Mouse (Mus musculus): ENCODE measurements around the gene Prmt2. TPM values are rescaled to one million over a fixed set of nuclear protein-coding genes. Genes with fewer than 3 reads are reported as not detected.

Prmt2 gene
- polyA plus RNA-seq, 1 experiment from 2014 or later, result 53.6 TPM

GRCm38 (mm10) chr10:76257719-76258390 lies 20.2 kb upstream of the Prmt2 start:
- 77% methylated on average over 12 of the region's 12 CpGs for WGBS

GRCm38 (mm10) chr10:76257231-76257630 lies 19.6 kb upstream of the Prmt2 start:
- Histone ChIP-seq H3K27ac (ENCODE audit: low read depth) (no peak overlapping the region), H3K4me2 (ENCODE audit: low read length) (no peak overlapping the region), H3K36me3 (ENCODE audit: control insufficient read depth, insufficient read depth, low read length) (no peaks in the 10 kb centered on the region), H3K4me3 (ENCODE audit: low read depth, low read length) (no peak overlapping the region), H3K9ac (ENCODE audit: low read length) (no peak overlapping the region), H3K9me3 (ENCODE audit: control insufficient read depth, low read length) (no peaks in the 10 kb centered on the region), H3K4me1 (replicated peaks; ENCODE audit: control insufficient read depth, insufficient read depth, low read length) (no peaks in the 10 kb centered on the region), H3K27me3 (replicated peaks; ENCODE audit: control insufficient read depth, insufficient read depth, low read length) (no peaks in the 10 kb centered on the region)
- DNase-seq (ENCODE audit: low spot score) (no peak), ATAC-seq (replicated peaks; ENCODE audit: low FRiP score, low TSS enrichment, low read depth) (no peak)
- WGBS, result 90% methylated on average over 7 of the region's 7 CpGs

More at GRCm38 (mm10) chr10:76257719-76258390, 20.2 kb upstream of the Prmt2 start:
- no peaks in the 10 kb centered on the region for H3K4me1 ChIP-seq (replicated peaks; ENCODE audit: control insufficient read depth, insufficient read depth, low read length)
- H3K27ac ChIP-seq (ENCODE audit: low read depth), result no peak overlapping the region
- H3K9ac ChIP-seq (ENCODE audit: low read length), result no peak overlapping the region
- no peaks in the 10 kb centered on the region for H3K36me3 ChIP-seq (ENCODE audit: control insufficient read depth, insufficient read depth, low read length)
- H3K9me3 ChIP-seq (ENCODE audit: control insufficient read depth, low read length), result no peaks in the 10 kb centered on the region
- DNase-seq (ENCODE audit: low spot score), result no peak
- no peak overlapping the region for H3K4me3 ChIP-seq (ENCODE audit: low read depth, low read length)
- ATAC-seq (replicated peaks; ENCODE audit: low FRiP score, low TSS enrichment, low read depth), result no peak
- no peaks in the 10 kb centered on the region for H3K27me3 ChIP-seq (replicated peaks; ENCODE audit: control insufficient read depth, insufficient read depth, low read length)
- H3K4me2 ChIP-seq (ENCODE audit: low read length), result no peak overlapping the region

GRCm38 (mm10) chr10:76255617-76256016 lies 18.0 kb upstream of the Prmt2 start:
- H3K36me3 ChIP-seq (ENCODE audit: control insufficient read depth, insufficient read depth, low read length), result no peaks in the 10 kb centered on the region
- no peaks in the 10 kb centered on the region for H3K9me3 ChIP-seq (ENCODE audit: control insufficient read depth, low read length)
- H3K4me2 ChIP-seq (ENCODE audit: low read length), result no peak overlapping the region
- H3K9ac ChIP-seq (ENCODE audit: low read length), result no peak overlapping the region
- DNase-seq (ENCODE audit: low spot score) (no peak), ATAC-seq (replicated peaks; ENCODE audit: low FRiP score, low TSS enrichment, low read depth) (no peak)
- H3K27ac ChIP-seq (ENCODE audit: low read depth), result no peak overlapping the region
- no peak overlapping the region for H3K4me3 ChIP-seq (ENCODE audit: low read depth, low read length)
- no peaks in the 10 kb centered on the region for H3K4me1 ChIP-seq (replicated peaks; ENCODE audit: control insufficient read depth, insufficient read depth, low read length)
- WGBS, result 73% methylated on average over 6 of the region's 6 CpGs
- H3K27me3 ChIP-seq (replicated peaks; ENCODE audit: control insufficient read depth, insufficient read depth, low read length), result no peaks in the 10 kb centered on the region

- no peak for ATAC-seq (replicated peaks; ENCODE audit: low FRiP score, low TSS enrichment, low read depth)
- Histone ChIP-seq H3K4me3 (ENCODE audit: low read depth, low read length) (no peak within 1 kb of the TSS), H3K27me3 (replicated peaks; ENCODE audit: control insufficient read depth, insufficient read depth, low read length) (no peaks in the 10 kb centered on the region), H3K9ac (ENCODE audit: low read length) (no peak within 1 kb of the TSS), H3K36me3 (ENCODE audit: control insufficient read depth, insufficient read depth, low read length) (no peaks in the 10 kb centered on the region), H3K9me3 (ENCODE audit: control insufficient read depth, low read length) (no peaks in the 10 kb centered on the region), H3K4me2 (ENCODE audit: low read length) (no peak within 1 kb of the TSS), H3K27ac (ENCODE audit: low read depth) (no peak within 1 kb of the TSS), H3K4me1 (replicated peaks; ENCODE audit: control insufficient read depth, insufficient read depth, low read length) (no peaks in the 10 kb centered on the region)
- 42% methylated on average over 4 of the region's 4 CpGs for WGBS
- no peak for DNase-seq (ENCODE audit: low spot score)
Observed at GRCm38 (mm10) chr10:76253536-76253935, 15.9 kb upstream of the Prmt2 start, which contains the start of gene S100b. S100b (plus strand) TSS chr10:76253853.

GRCm38 (mm10) chr10:76253079-76253478 lies 15.4 kb upstream of the Prmt2 start:
- Histone ChIP-seq H3K4me2 (ENCODE audit: low read length) (no peak overlapping the region), H3K9me3 (ENCODE audit: control insufficient read depth, low read length) (no peaks in the 10 kb centered on the region), H3K27me3 (replicated peaks; ENCODE audit: control insufficient read depth, insufficient read depth, low read length) (no peaks in the 10 kb centered on the region), H3K4me3 (ENCODE audit: low read depth, low read length) (no peak overlapping the region), H3K36me3 (ENCODE audit: control insufficient read depth, insufficient read depth, low read length) (no peaks in the 10 kb centered on the region), H3K27ac (ENCODE audit: low read depth) (no peak overlapping the region), H3K9ac (ENCODE audit: low read length) (no peak overlapping the region), H3K4me1 (replicated peaks; ENCODE audit: control insufficient read depth, insufficient read depth, low read length) (no peaks in the 10 kb centered on the region)
- no peak for DNase-seq (ENCODE audit: low spot score)
- no peak for ATAC-seq (replicated peaks; ENCODE audit: low FRiP score, low TSS enrichment, low read depth)
- WGBS, result 95% methylated on average over 1 of the region's 1 CpGs

- no peak overlapping the region for H3K4me2 ChIP-seq (ENCODE audit: low read length)
- H3K27ac ChIP-seq (ENCODE audit: low read depth), result no peak overlapping the region
- DNase-seq (ENCODE audit: low spot score) (no peak), ATAC-seq (replicated peaks; ENCODE audit: low FRiP score, low TSS enrichment, low read depth) (no peak)
- no peaks in the 10 kb centered on the region for H3K4me1 ChIP-seq (replicated peaks; ENCODE audit: control insufficient read depth, insufficient read depth, low read length)
- H3K9me3 ChIP-seq (ENCODE audit: control insufficient read depth, low read length), result no peaks in the 10 kb centered on the region
- WGBS, result 86% methylated on average over 7 of the region's 7 CpGs
- no peaks in the 10 kb centered on the region for H3K27me3 ChIP-seq (replicated peaks; ENCODE audit: control insufficient read depth, insufficient read depth, low read length)
- no peaks in the 10 kb centered on the region for H3K36me3 ChIP-seq (ENCODE audit: control insufficient read depth, insufficient read depth, low read length)
- H3K4me3 ChIP-seq (ENCODE audit: low read depth, low read length), result no peak overlapping the region
- H3K9ac ChIP-seq (ENCODE audit: low read length), result no peak overlapping the region
Observed at GRCm38 (mm10) chr10:76250870-76251269, 13.2 kb upstream of the Prmt2 start.

- DNase-seq (ENCODE audit: low spot score) (no peak), ATAC-seq (replicated peaks; ENCODE audit: low FRiP score, low TSS enrichment, low read depth) (no peak)
- Histone ChIP-seq H3K27ac (ENCODE audit: low read depth) (no peak overlapping the region), H3K9me3 (ENCODE audit: control insufficient read depth, low read length) (no peaks in the 10 kb centered on the region), H3K9ac (ENCODE audit: low read length) (no peak overlapping the region), H3K4me1 (replicated peaks; ENCODE audit: control insufficient read depth, insufficient read depth, low read length) (no peaks in the 10 kb centered on the region), H3K27me3 (replicated peaks; ENCODE audit: control insufficient read depth, insufficient read depth, low read length) (no peaks in the 10 kb centered on the region), H3K4me3 (ENCODE audit: low read depth, low read length) (no peak overlapping the region), H3K36me3 (ENCODE audit: control insufficient read depth, insufficient read depth, low read length) (no peaks in the 10 kb centered on the region), H3K4me2 (ENCODE audit: low read length) (no peak overlapping the region)
- 87% methylated on average over 5 of the region's 5 CpGs for WGBS
Observed at GRCm38 (mm10) chr10:76248647-76248968, 10.9 kb upstream of the Prmt2 start.

GRCm38 (mm10) chr10:76247960-76248646 lies 10.4 kb upstream of the Prmt2 start:
- no peak overlapping the region for H3K27ac ChIP-seq (ENCODE audit: low read depth)
- H3K4me2 ChIP-seq (ENCODE audit: low read length), result no peak overlapping the region
- H3K9me3 ChIP-seq (ENCODE audit: control insufficient read depth, low read length), result no peaks in the 10 kb centered on the region
- no peak for ATAC-seq (replicated peaks; ENCODE audit: low FRiP score, low TSS enrichment, low read depth)
- H3K27me3 ChIP-seq (replicated peaks; ENCODE audit: control insufficient read depth, insufficient read depth, low read length), result no peaks in the 10 kb centered on the region
- H3K4me1 ChIP-seq (replicated peaks; ENCODE audit: control insufficient read depth, insufficient read depth, low read length), result no peaks in the 10 kb centered on the region
- DNase-seq (ENCODE audit: low spot score), result no peak
- no peak overlapping the region for H3K4me3 ChIP-seq (ENCODE audit: low read depth, low read length)
- no peaks in the 10 kb centered on the region for H3K36me3 ChIP-seq (ENCODE audit: control insufficient read depth, insufficient read depth, low read length)
- 72% methylated on average over 21 of the region's 21 CpGs for WGBS
- H3K9ac ChIP-seq (ENCODE audit: low read length), result no peak overlapping the region

- Histone ChIP-seq H3K9me3 (ENCODE audit: control insufficient read depth, low read length) (no peaks in the 10 kb centered on the region), H3K27ac (ENCODE audit: low read depth) (no peak overlapping the region), H3K4me2 (ENCODE audit: low read length) (no peak overlapping the region), H3K4me1 (replicated peaks; ENCODE audit: control insufficient read depth, insufficient read depth, low read length) (no peaks in the 10 kb centered on the region), H3K9ac (ENCODE audit: low read length) (no peak overlapping the region), H3K36me3 (ENCODE audit: control insufficient read depth, insufficient read depth, low read length) (no peaks in the 10 kb centered on the region), H3K27me3 (replicated peaks; ENCODE audit: control insufficient read depth, insufficient read depth, low read length) (no peaks in the 10 kb centered on the region), H3K4me3 (ENCODE audit: low read depth, low read length) (no peak overlapping the region)
- 35% methylated on average over 4 of the region's 4 CpGs for WGBS
- no peak for DNase-seq (ENCODE audit: low spot score)
- no peak for ATAC-seq (replicated peaks; ENCODE audit: low FRiP score, low TSS enrichment, low read depth)
Observed at GRCm38 (mm10) chr10:76246601-76247000, 8.9 kb upstream of the Prmt2 start.

Measured in intestine, embryonic 14.5 days (tissue).